Mouse (Mus musculus) intestine, embryonic 16.5 days (tissue): ENCODE measurements at regions not wholly inside any gene's neighbourhood (a gene's known extent, or its start where the extent isn't known, plus 50 kb on each side); places are given as distances from the start of the nearest gene placed in this dataset.
"Not testable (repeated sequence)": the region's sequence is repeated elsewhere in the genome, so short reads cannot be mapped to it uniquely, and the experiment has no call there.

Source experiments
- ATAC-seq: fragments of 200-750 bp; cut with Nextera tagmentation; 2 replicates; pipeline ENCODE4 v1.8.0; 2017; ENCODE audit warnings: moderate TSS enrichment, moderate library complexity
- H3K27ac ChIP-seq: fragments of 300-500 bp; sonication (generic); 2 replicates; pipeline ENCODE4 v1.5.1; 2014; ENCODE audit warnings: mild to moderate bottlenecking, low read length
- H3K27me3 ChIP-seq: fragments of 300-500 bp; sonication (generic); replicated peaks from 2 replicates; pipeline ENCODE4 v1.6.1; 2014; ENCODE audit warnings: low read length, control low read depth, mixed read lengths; ENCODE audit not compliant: control insufficient read depth, insufficient read depth
- H3K36me3 ChIP-seq: fragments of 300-500 bp; sonication (generic); 2 replicates; pipeline ENCODE4 v1.6.1; 2014; ENCODE audit warnings: low read length, control low read depth; ENCODE audit not compliant: control insufficient read depth, insufficient read depth
- H3K4me1 ChIP-seq: fragments of 300-500 bp; sonication (generic); 2 replicates; pipeline ENCODE4 v1.6.1; 2014; ENCODE audit warnings: low read length, control low read depth, mixed read lengths; ENCODE audit not compliant: control insufficient read depth, insufficient read depth
- H3K4me2 ChIP-seq: fragments of 300-500 bp; sonication (generic); 2 replicates; pipeline ENCODE4 v1.6.1; 2014; ENCODE audit warnings: low read depth, low read length, control low read depth
- H3K4me3 ChIP-seq: fragments of 300-500 bp; sonication (generic); 2 replicates; pipeline ENCODE4 v1.5.1; 2014; ENCODE audit warnings: mild to moderate bottlenecking, low read length
- H3K9ac ChIP-seq: fragments of 300-500 bp; sonication (generic); 2 replicates; pipeline ENCODE4 v1.6.1; 2014; ENCODE audit warnings: low read depth, low read length
- H3K9me3 ChIP-seq: fragments of 300-500 bp; sonication (generic); 2 replicates; pipeline ENCODE4 v1.6.1; 2016; ENCODE audit warnings: low read length, control low read depth; ENCODE audit not compliant: control insufficient read depth
- WGBS: fragments of 180-500 bp; shearing (Covaris S2); extraction: QIAGEN DNeasy Blood & Tissue Kit; methylation state at CpG from one replicate; pipeline ENCODE4 v1.1.7; 2014; 5-methylcytosine and 5-hydroxymethylcytosine counted together

DNA sequence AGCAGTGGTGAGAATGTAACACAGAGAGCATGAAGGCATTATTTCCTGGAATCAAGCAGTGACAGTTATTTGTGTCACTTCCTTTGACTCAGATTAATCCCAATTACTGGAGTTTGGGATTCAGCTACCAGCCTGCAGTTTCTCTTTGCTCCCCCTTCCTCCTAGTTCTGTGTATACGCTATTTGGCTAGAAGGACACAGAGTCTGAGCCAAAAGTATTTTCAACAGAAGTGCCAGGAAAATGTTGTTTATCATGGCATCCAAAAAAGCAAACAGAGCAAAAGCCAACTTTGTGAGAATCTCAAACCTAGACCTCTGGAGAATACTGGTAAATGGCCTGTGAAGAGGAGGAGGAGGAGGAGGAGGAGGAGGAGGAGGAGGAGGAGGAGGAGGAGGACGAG is 600.4 kb downstream of the Crisp4 start:
- ATAC-seq, result no peak
- no peak overlapping the region for H3K4me2 ChIP-seq
- H3K27me3 ChIP-seq, result no peaks in the 10 kb centered on the region
- WGBS, result 62% methylated on average over 1 of the region's 2 CpGs
- H3K27ac ChIP-seq, result no peak overlapping the region
- H3K4me3 ChIP-seq, result no peak overlapping the region
- no peaks in the 10 kb centered on the region for H3K9me3 ChIP-seq
- H3K4me1 ChIP-seq, result no peaks in the 10 kb centered on the region
- H3K36me3 ChIP-seq, result no peaks in the 10 kb centered on the region
- H3K9ac ChIP-seq, result no peak overlapping the region

DNA sequence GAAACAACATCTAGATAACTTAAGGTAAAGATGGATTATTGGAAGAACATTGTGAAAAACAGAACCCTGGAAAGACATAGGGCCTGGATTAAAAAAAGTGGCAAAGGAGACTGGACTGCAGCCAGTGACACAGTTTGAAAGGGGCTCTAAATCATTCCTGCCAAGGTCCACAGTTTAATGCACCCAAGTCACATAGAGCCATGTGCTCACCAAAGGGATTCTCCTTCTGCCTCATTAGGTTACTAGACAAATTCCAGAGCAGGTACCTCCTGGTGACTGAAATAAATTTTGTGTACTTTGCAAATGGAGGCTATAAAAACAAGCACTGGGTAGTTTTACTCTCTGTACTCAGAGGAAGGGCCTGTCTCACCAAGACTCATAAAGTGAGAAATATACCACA is 607.5 kb downstream of the Crisp4 start:
- ATAC-seq, result no peak
- H3K4me3 ChIP-seq, result no peak overlapping the region
- H3K36me3 ChIP-seq, result no peaks in the 10 kb centered on the region
- H3K4me2 ChIP-seq, result no peak overlapping the region
- H3K27ac ChIP-seq, result no peak overlapping the region
- H3K4me1 ChIP-seq, result no peaks in the 10 kb centered on the region
- H3K9ac ChIP-seq, result no peak overlapping the region
- H3K27me3 ChIP-seq, result no peaks in the 10 kb centered on the region
- no peaks in the 10 kb centered on the region for H3K9me3 ChIP-seq

DNA sequence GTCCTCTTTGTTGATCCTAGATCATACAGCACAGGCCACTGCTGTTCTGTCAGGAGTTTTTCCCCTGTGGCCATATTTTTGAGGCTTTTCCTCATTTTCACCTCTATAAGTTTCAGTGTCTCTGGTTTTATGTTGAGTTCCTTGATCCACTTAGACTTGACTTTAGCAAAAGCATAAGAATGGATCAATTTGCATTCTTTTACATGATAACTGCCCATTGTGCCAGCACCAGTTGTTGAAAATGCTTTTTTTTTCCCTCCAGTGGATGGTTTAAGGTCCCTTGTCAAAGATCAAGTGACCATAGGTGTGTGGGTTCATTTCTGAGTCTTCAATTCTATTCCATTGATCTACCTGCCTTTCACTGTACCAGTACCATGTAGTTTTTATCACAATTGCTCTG is 614.4 kb downstream of the Crisp4 start:
- H3K9ac ChIP-seq, H3K4me1 ChIP-seq, ATAC-seq, H3K27ac ChIP-seq, H3K36me3 ChIP-seq, H3K4me2 ChIP-seq, H3K27me3 ChIP-seq, H3K9me3 ChIP-seq, H3K4me3 ChIP-seq: not testable (repeated sequence)

DNA sequence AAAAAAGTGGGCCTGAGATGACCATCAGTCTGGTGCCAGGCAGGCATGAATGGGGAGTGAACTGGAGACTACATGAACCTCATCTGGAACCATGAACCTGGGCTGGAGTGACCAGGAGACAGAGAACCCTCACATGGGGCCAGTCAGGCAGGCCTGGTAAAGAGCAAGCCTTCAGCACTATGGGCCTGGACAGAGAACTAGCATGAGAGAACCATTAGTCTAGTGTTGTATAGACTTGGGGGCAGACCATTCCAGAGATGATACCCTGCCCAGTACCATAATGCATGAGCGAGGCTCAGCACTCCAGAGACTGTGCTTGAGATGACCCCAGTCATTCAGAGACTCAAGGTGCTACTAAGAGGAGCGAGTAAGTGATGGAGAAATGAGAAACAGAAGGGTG is 625.6 kb downstream of the Crisp4 start:
- ATAC-seq, result no peak
- H3K27me3 ChIP-seq, result no peaks in the 10 kb centered on the region
- H3K4me2 ChIP-seq, result no peak overlapping the region
- no peak overlapping the region for H3K9ac ChIP-seq
- WGBS, result 84% methylated on average over 2 of the region's 2 CpGs
- no peaks in the 10 kb centered on the region for H3K4me1 ChIP-seq
- H3K36me3 ChIP-seq, result no peaks in the 10 kb centered on the region
- no peak overlapping the region for H3K27ac ChIP-seq
- no peaks in the 10 kb centered on the region for H3K9me3 ChIP-seq
- H3K4me3 ChIP-seq, result no peak overlapping the region

DNA sequence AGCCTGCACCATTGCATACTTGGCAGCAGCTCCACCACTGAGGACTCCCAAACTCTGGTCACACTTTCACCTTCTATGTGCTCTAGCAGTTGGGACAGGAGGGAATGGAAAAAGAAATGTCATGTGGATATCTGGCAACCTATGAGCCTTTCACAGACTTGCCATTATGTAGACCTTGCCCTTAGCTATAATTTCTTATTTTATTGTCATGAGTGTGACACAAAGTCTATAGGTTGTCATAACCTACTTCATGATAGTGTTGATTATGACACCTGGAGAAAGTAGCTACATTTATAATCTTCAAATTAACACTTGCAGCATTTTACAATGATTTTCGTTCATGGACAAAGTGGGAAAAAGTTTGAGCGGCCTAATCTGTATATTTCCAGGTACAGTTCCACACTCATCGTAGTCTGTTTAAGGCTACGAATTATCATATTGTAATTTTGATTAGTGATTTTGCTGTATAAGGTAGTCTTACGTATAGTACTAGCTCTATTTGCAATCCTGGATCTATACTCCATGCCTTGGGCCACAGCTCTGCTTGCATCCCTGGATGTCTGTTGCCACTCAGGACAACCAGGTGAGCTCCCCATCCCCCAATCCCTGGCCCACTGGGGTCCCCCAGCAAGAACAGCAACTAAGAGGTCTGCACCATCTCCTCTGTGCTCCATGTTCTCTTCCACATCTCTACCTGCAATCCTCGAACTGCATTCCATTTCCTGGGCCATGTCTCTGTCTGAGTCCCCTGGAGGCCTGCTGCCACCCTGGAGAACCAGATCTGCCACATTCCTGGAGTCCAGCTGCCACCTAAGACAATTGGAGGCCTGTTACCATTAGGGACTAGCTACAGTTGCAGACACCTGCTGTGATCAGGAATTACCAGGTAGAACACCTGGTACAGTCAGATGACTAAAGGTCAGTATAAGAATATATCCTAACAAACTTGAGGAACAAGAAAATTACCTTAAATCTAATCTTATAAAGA is 639.3 kb downstream of the Crisp4 start:
- ATAC-seq, result peak; percentile 95
- H3K4me3 ChIP-seq, result no peak overlapping the region

DNA sequence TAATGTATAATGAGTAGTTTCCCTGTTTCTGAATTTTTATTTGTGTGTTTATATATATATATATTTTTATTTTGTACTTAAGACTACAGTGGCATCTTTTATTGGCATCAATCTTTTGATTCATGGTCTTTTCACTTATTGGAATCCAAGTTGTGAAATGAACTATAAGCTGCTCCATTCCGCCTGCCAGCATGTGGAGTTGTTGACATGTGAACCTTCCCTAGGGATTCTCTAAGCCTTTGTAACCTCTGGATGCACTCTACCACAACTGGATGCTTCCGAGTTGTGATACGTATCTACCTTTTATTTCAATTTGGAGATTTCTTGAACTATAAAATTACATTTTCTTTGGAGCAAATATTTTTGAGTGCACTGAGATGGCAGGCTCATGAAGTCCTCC is 652.1 kb downstream of the Crisp4 start:
- Histone ChIP-seq H3K36me3 (no peaks in the 10 kb centered on the region), H3K4me2 (no peak overlapping the region), H3K4me1 (no peaks in the 10 kb centered on the region), H3K27ac (no peak overlapping the region), H3K27me3 (no peaks in the 10 kb centered on the region), H3K9ac (no peak overlapping the region), H3K4me3 (no peak overlapping the region), H3K9me3 (no peaks in the 10 kb centered on the region)
- WGBS, result 87% methylated on average over 3 of the region's 3 CpGs
- ATAC-seq, result no peak

More for the DNA sequence above, 639.3 kb downstream of the Crisp4 start:
- WGBS, result 86% methylated on average over 6 of the region's 6 CpGs
- no peak overlapping the region for H3K9ac ChIP-seq
- H3K36me3 ChIP-seq, result no peaks in the 10 kb centered on the region
- H3K27ac ChIP-seq, result no peak overlapping the region
- H3K4me1 ChIP-seq, result no peaks in the 10 kb centered on the region
- H3K4me2 ChIP-seq, result no peak overlapping the region
- no peaks in the 10 kb centered on the region for H3K9me3 ChIP-seq
- no peaks in the 10 kb centered on the region for H3K27me3 ChIP-seq

DNA sequence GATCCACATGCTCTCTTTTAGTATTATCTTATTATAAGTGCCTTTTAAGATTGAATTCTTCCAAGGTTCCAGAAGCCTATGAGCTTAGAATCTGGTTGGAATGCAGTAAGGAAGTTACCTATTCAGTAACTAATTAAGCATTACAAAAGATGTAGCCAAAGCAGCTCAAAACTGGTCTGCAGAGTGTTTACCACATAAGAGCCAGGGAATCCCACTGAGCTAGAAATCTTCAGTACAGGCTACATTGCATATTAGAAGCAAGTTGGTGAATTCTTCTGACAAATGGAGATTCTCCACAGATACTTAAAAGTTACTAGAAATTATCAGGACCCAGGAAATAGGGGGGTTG is 655.9 kb downstream of the Crisp4 start:
- not testable (repeated sequence) for H3K27me3 ChIP-seq, H3K4me3 ChIP-seq, H3K9ac ChIP-seq, H3K9me3 ChIP-seq, H3K4me2 ChIP-seq, H3K27ac ChIP-seq, H3K4me1 ChIP-seq, H3K36me3 ChIP-seq
- ATAC-seq, result peak; percentile 22; the same call in 1 of the 2 replicates

DNA sequence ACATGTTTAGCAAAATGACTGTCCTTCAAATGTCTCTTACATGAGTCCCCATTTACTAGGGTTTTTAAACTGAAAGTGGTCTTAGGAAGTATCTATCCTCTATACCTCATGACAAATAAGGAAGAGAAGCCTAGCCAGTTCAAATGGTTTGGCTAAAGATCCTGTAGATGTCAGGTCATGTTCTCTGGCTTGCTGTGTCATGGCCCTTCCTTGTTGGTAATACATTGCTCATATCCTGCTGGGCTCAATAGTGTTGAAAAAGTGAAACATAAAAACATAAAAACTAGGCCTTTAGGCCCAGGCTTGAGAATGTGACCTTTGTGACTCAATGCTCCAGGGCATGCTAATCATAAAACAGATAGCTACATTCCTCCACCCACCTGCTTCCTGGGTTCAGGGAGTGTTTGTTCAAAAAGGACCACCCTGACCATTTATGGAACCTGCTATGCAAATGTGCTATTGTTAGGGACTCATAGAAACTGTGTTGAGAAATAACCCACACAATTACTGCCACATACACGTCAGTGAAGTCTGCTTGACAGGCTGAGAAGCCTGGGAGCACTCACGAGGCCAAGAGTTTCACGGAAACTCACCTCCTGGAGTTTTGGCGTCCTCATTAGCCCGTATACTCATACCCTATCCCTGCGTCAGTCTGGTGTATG is 656.4 kb downstream of the Crisp4 start:
- not testable (repeated sequence) for H3K9me3 ChIP-seq, H3K4me3 ChIP-seq, H3K27ac ChIP-seq, H3K27me3 ChIP-seq, H3K36me3 ChIP-seq, H3K4me1 ChIP-seq, H3K9ac ChIP-seq, H3K4me2 ChIP-seq
- 77% methylated on average over 6 of the region's 6 CpGs for WGBS
- ATAC-seq, result peak; percentile 95

DNA sequence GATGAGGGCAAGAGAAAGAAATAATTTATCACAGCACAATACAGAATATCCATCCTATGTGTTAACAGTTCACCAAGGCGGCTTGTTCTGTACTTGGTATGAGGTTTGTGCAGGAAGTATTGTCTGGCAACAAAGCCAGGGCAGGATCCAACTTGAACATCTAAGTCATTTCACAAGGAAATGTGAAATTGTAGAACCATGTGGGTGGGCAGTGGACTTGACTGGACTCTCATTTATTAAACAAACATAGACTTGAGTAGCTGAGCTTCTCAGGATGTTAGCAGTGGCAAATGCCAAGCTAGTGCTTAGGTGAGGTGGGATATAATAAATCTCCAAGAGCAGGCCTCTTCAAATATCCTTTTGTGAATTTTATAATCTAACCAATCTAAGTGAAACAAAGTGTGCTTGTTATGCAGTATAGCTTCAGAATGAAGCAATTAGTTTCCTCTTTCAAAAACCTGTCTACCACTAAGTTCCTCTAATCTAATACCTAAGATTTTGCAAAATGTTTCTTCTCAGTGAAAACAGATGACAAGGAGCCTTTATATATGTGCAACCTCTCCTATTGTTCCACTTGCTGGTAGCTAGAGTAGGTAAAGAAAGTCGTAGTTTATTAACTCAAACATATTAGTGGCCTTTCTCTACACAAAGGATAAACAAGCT is 694.4 kb downstream of the Crisp4 start:
- H3K27ac ChIP-seq, result no peak overlapping the region

More for the DNA sequence above, 694.4 kb downstream of the Crisp4 start:
- Histone ChIP-seq H3K36me3 (no peaks in the 10 kb centered on the region), H3K9me3 (no peaks in the 10 kb centered on the region), H3K4me2 (no peak overlapping the region), H3K27me3 (no peaks in the 10 kb centered on the region), H3K4me3 (no peak overlapping the region), H3K4me1 (no peaks in the 10 kb centered on the region), H3K9ac (no peak overlapping the region)
- no peak for ATAC-seq
- WGBS, result 64% methylated on average over 2 of the region's 2 CpGs
